Mouse (Mus musculus) small intestine, adult 2 months (tissue): ENCODE measurements at regions not wholly inside any gene's neighbourhood (a gene's known extent, or its start where the extent isn't known, plus 50 kb on each side); places are given as distances from the start of the nearest gene placed in this dataset.

Experiments
- CTCF ChIP-seq: fragments of 200-500 bp; IDR thresholded peaks from 2 replicates; pipeline ENCODE4 v1.5.1; 2012; ENCODE audit warnings: low read depth, mild to moderate bottlenecking, control low read depth, inconsistent platforms, low read length, moderate library complexity, mixed read lengths; ENCODE audit not compliant: insufficient replicate concordance, insufficient read length; ENCODE audit errors: extremely low read depth
- POLR2A ChIP-seq: fragments of 200-500 bp; IDR thresholded peaks from 2 replicates; pipeline ENCODE4 v1.6.1; 2012; ENCODE audit warnings: low read depth, mild to moderate bottlenecking, control low read depth, inconsistent platforms, low read length, moderate library complexity

GRCm38 (mm10) chr10:42117523-42117922, 99.3 kb upstream of the Armc2 start:
- TF ChIP-seq CTCF, result no peak
- TF ChIP-seq POLR2A, result no peak
